Mouse (Mus musculus) heart, embryonic 11.5 days (tissue): ENCODE measurements around the gene Cblb. TPM values are rescaled to one million over a fixed set of nuclear protein-coding genes. Genes with fewer than 3 reads are reported as not detected.

ENCODE experiments used
- ATAC-seq: fragments of 200-750 bp; cut with Nextera tagmentation; replicated peaks from 2 replicates; pipeline ENCODE4 v1.8.0; 2017; ENCODE audit warnings: moderate library complexity; ENCODE audit not compliant: insufficient number of reproducible peaks, low FRiP score, low TSS enrichment
- H3K27ac ChIP-seq: fragments of 300-500 bp; sonication (generic); 2 replicates; pipeline ENCODE4 v1.5.1; 2014; ENCODE audit warnings: mild to moderate bottlenecking, low read depth, low read length
- H3K27me3 ChIP-seq: fragments of 300-500 bp; sonication (generic); 2 replicates; pipeline ENCODE4 v1.6.1; 2014; ENCODE audit warnings: mild to moderate bottlenecking, low read length, mixed read lengths; ENCODE audit not compliant: control insufficient read depth, insufficient read depth
- H3K36me3 ChIP-seq: fragments of 300-500 bp; sonication (generic); 2 replicates; pipeline ENCODE4 v1.6.1; 2014; ENCODE audit warnings: mild to moderate bottlenecking, low read length, moderate library complexity, mixed read lengths; ENCODE audit not compliant: control insufficient read depth, insufficient read depth
- H3K4me1 ChIP-seq: fragments of 300-500 bp; sonication (generic); 2 replicates; pipeline ENCODE4 v1.6.1; 2014; ENCODE audit warnings: low read length; ENCODE audit not compliant: control insufficient read depth, insufficient read depth
- H3K4me2 ChIP-seq: fragments of 300-500 bp; sonication (generic); 2 replicates; pipeline ENCODE4 v1.6.1; 2014; ENCODE audit warnings: mild to moderate bottlenecking, moderate library complexity
- H3K4me3 ChIP-seq: fragments of 300-500 bp; sonication (generic); 2 replicates; pipeline ENCODE4 v1.5.1; 2014; ENCODE audit warnings: low read depth, low read length
- H3K9ac ChIP-seq: fragments of 300-500 bp; sonication (generic); 2 replicates; pipeline ENCODE4 v1.6.1; 2014; ENCODE audit warnings: mild to moderate bottlenecking, low read depth, low read length, moderate library complexity
- H3K9me3 ChIP-seq: fragments of 300-500 bp; sonication (generic); replicated peaks from 2 replicates; pipeline ENCODE4 v1.6.1; 2016; ENCODE audit warnings: low read length; ENCODE audit not compliant: control insufficient read depth
- WGBS: fragments of 180-500 bp; shearing (Covaris S2); extraction: QIAGEN DNeasy Blood & Tissue Kit; methylation state at CpG from one replicate; pipeline ENCODE4 v1.1.7; 2014; ENCODE audit not compliant: insufficient replicate concordance; 5-methylcytosine and 5-hydroxymethylcytosine counted together
- polyA plus RNA-seq: library from polyadenylated mRNA; unstranded; fragments of >200 nt; fragmentation: Nextera tagmentation; extraction: Ambion mirVana; gene quantifications from 2 replicates; pipeline ENCODE4 v1.2.1, GENCODE M21; 2014

Cblb gene
- polyA plus RNA-seq, 1 experiment from 2014 or later, result 15.3 TPM

DNA sequence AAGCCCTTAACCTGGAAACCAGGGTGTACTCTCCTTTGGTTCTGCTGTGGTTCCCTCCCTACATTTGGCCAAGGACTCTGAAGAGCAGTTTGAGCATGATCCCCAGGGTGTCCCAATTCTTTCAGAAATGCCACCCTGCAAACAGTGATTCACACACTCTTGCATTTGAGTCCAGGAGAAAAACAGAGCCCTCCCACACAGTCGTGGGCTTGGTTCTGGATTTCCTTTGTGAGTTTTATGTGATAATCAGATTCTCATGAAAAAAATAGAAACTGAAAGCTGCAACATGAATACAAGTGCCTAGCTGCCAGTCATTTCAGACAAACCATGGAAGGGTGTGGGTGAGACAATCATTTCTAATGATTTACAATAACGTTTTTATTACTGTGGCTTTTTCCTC lies 198.9 kb downstream of the Cblb start:
- no peaks in the 10 kb centered on the region for H3K9me3 ChIP-seq
- no peak overlapping the region for H3K9ac ChIP-seq
- H3K27ac ChIP-seq, result no peak overlapping the region
- no peaks in the 10 kb centered on the region for H3K27me3 ChIP-seq
- no peaks in the 10 kb centered on the region for H3K4me1 ChIP-seq
- 62% methylated on average over 2 of the region's 2 CpGs for WGBS
- ATAC-seq, result no peak
- H3K4me3 ChIP-seq, result no peak overlapping the region
- no peak overlapping the region for H3K4me2 ChIP-seq
- no peaks in the 10 kb centered on the region for H3K36me3 ChIP-seq

DNA sequence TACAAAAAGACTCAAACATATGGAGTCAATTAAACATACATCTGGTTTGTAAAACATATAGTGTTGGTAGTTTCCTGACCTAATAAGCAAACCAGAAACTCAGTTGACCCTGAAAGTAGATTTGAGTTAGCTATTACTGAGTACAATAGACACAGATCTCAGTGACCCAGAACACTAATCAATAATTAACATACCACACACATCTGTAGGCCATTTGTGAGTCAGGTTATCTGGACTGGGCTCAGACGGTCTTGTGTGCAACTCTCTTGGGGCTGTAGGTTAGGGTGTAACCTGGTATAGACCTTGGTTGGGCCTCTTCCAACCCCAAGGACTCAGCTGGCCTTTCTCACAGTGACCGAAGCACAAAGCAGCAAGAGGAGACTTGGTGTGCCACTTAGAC lies 211.1 kb downstream of the Cblb start:
- no peak overlapping the region for H3K27ac ChIP-seq
- no peaks in the 10 kb centered on the region for H3K4me1 ChIP-seq
- no peak overlapping the region for H3K9ac ChIP-seq
- no peak overlapping the region for H3K4me3 ChIP-seq
- WGBS, result 78% methylated on average over 2 of the region's 2 CpGs
- H3K36me3 ChIP-seq, result no peaks in the 10 kb centered on the region
- no peak for ATAC-seq
- no peaks in the 10 kb centered on the region for H3K9me3 ChIP-seq
- no peak overlapping the region for H3K4me2 ChIP-seq
- H3K27me3 ChIP-seq, result no peaks in the 10 kb centered on the region

DNA sequence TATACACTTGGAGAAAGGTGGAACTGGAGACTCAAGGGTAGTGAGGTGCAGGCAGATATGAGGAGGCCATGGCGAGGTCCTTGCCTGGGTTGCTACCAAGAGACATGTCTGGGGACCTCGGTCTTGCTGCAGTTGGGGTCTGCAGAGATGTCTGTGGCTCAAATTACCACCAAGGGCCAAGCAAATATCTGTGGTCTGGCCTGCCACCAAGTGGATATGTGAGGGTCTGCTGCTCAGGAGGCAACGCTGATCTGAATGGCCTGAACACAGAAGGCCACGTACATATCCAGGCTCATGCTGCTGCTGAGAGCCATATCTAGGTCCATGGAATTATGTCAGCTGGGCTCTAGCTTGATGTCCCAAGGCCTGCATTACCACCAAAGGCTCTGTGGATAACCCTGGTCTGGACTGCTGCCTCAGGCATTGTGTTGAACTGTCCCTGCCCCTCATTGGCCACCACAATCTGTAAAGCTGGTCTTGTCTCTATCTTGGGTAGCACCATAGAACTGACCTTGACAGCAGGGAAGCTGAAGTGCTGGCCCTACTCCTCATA lies 212.5 kb downstream of the Cblb start:
- no peak; the same call in 1 of the 2 replicates for ATAC-seq

DNA sequence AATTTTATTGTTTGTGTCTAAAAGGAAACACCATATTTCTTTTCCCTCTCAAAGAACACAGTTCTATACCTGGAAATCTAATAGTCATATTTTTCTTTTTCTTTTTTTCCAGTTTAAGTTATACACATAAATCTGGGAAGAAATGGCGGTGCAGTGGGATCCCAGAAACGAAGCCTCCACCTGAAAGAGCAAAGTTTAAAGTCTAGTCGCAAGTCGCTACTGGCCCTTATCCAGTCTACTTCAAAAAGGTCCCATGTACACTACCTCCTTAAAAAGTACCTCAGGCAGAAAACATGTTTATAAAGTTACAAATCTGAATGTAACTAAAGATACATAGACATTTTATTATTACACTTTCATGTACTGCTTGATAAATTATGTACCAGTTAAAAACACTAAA lies 219.2 kb downstream of the Cblb start:
- H3K4me2 ChIP-seq, result no peak overlapping the region
- WGBS, result 86% methylated on average over 4 of the region's 4 CpGs
- H3K4me1 ChIP-seq, result no peaks in the 10 kb centered on the region
- H3K36me3 ChIP-seq, result no peaks in the 10 kb centered on the region; the same call in 1 of the 2 replicates
- H3K27me3 ChIP-seq, result no peaks in the 10 kb centered on the region
- H3K9ac ChIP-seq, result no peak overlapping the region
- no peaks in the 10 kb centered on the region for H3K9me3 ChIP-seq
- no peak overlapping the region for H3K4me3 ChIP-seq
- H3K27ac ChIP-seq, result no peak overlapping the region
- ATAC-seq, result no peak

More for the DNA sequence above, 212.5 kb downstream of the Cblb start:
- 73% methylated on average over 4 of the region's 4 CpGs for WGBS
- Histone ChIP-seq H3K27me3 (no peaks in the 10 kb centered on the region), H3K27ac (no peak overlapping the region), H3K4me2 (no peak overlapping the region), H3K4me3 (no peak overlapping the region), H3K4me1 (no peaks in the 10 kb centered on the region), H3K36me3 (no peaks in the 10 kb centered on the region), H3K9me3 (no peaks in the 10 kb centered on the region), H3K9ac (no peak overlapping the region)

DNA sequence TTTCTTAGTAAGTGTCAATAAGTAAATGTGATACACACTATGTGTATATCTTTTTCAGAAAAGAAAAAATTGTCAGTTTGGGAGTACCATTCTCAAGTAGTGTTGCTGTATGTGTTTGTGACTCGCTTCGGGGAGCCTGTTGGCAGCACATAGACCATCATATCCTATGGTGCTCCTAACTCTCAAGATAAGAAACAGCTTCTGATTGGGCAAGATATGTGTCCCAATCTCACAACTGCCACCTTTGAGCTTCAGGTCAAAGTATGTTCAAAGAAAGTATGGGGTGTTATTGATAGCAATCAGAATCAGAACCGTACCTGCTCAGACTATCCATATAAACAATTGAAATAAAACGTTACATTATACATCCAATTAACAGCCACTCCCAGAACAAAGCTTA lies 219.9 kb downstream of the Cblb start:
- H3K9me3 ChIP-seq, result no peaks in the 10 kb centered on the region
- no peak overlapping the region for H3K27ac ChIP-seq
- H3K4me2 ChIP-seq, result no peak overlapping the region
- H3K4me1 ChIP-seq, result no peaks in the 10 kb centered on the region
- H3K9ac ChIP-seq, result no peak overlapping the region
- no peak overlapping the region for H3K4me3 ChIP-seq
- WGBS, result 87% methylated on average over 4 of the region's 4 CpGs
- no peaks in the 10 kb centered on the region; the same call in 1 of the 2 replicates for H3K36me3 ChIP-seq
- no peaks in the 10 kb centered on the region for H3K27me3 ChIP-seq
- ATAC-seq, result no peak
